Mouse (Mus musculus): ENCODE results near the gene Fbxl17. TPM values are rescaled to one million over a fixed set of nuclear protein-coding genes. Genes with fewer than 3 reads are reported as not detected.

The Fbxl17 gene
- polyA plus RNA-seq, 1 experiment, result 9.3 TPM

GRCm38 (mm10) chr17:63184844-63185504, 314.8 kb downstream of the Fbxl17 start:
- Histone ChIP-seq H3K4me2 (ENCODE audit: low read depth) (no peak overlapping the region), H3K36me3 (ENCODE audit: control insufficient read depth, insufficient read depth) (no peaks in the 10 kb centered on the region), H3K79me2 (ENCODE audit: control insufficient read depth, insufficient read depth) (no peaks in the 10 kb centered on the region), H3K4me3 (no peak overlapping the region), H3K27me3 (ENCODE audit: control insufficient read depth, insufficient read depth, insufficient read length) (no peaks in the 10 kb centered on the region), H3ac (ENCODE audit: control insufficient read depth, insufficient read length) (no peak overlapping the region)
- TF ChIP-seq POLR2AphosphoS2 (IDR thresholded peaks at IDR 0.05; ENCODE audit: insufficient read length, low read depth) (no peak), E2F4 (IDR thresholded peaks at IDR 0.05; ENCODE audit: insufficient read depth) (no peak), TCF12 (IDR thresholded peaks at IDR 0.05; ENCODE audit: insufficient read depth, poor library complexity, severe bottlenecking) (no peak), TCF3 (IDR thresholded peaks at IDR 0.05; ENCODE audit: insufficient read length, low read depth) (no peak), POLR2A (IDR thresholded peaks at IDR 0.05; ENCODE audit: insufficient read length, low read depth) (no peak), CEBPB (IDR thresholded peaks at IDR 0.05; ENCODE audit: insufficient read depth, poor library complexity, severe bottlenecking) (no peak), SRF (IDR thresholded peaks at IDR 0.05; ENCODE audit: control insufficient read depth, insufficient read length, low read depth) (no peak), MYOD1 (IDR thresholded peaks at IDR 0.05; ENCODE audit: control insufficient read depth in 1 of 3, insufficient read length in 2 of 3, low read depth in 2 of 3) (no peak), MAX (IDR thresholded peaks at IDR 0.05; ENCODE audit: low read depth) (no peak), MYOG (IDR thresholded peaks at IDR 0.05; ENCODE audit: control insufficient read depth in 1 of 3, insufficient read depth in 1 of 3, insufficient read length in 2 of 3, low read depth in 2 of 3) (no peak), USF1 (IDR thresholded peaks at IDR 0.05; ENCODE audit: low read depth) (no peak), REST (IDR thresholded peaks at IDR 0.05; ENCODE audit: insufficient read depth, insufficient read length) (no peak)

GRCm38 (mm10) chr17:63183431-63183830, 316.4 kb downstream of the Fbxl17 start:
- no peaks in the 10 kb centered on the region for H3K27me3 ChIP-seq (ENCODE audit: control insufficient read depth, insufficient read depth, insufficient read length)
- no peak overlapping the region for H3K4me3 ChIP-seq
- no peaks in the 10 kb centered on the region for H3K79me2 ChIP-seq (ENCODE audit: control insufficient read depth, insufficient read depth)
- no peak for TF ChIP-seq MYOD1 (IDR thresholded peaks at IDR 0.05; ENCODE audit: control insufficient read depth in 1 of 3, insufficient read length in 2 of 3, low read depth in 2 of 3)
- TF ChIP-seq USF1 (IDR thresholded peaks at IDR 0.05; ENCODE audit: low read depth), result no peak
- TF ChIP-seq SRF (IDR thresholded peaks at IDR 0.05; ENCODE audit: control insufficient read depth, insufficient read length, low read depth), result no peak
- TF ChIP-seq POLR2AphosphoS2 (IDR thresholded peaks at IDR 0.05; ENCODE audit: insufficient read length, low read depth), result no peak
- no peak for TF ChIP-seq TCF12 (IDR thresholded peaks at IDR 0.05; ENCODE audit: insufficient read depth, poor library complexity, severe bottlenecking)
- no peak for TF ChIP-seq REST (IDR thresholded peaks at IDR 0.05; ENCODE audit: insufficient read depth, insufficient read length)
- TF ChIP-seq POLR2A (IDR thresholded peaks at IDR 0.05; ENCODE audit: insufficient read length, low read depth), result no peak
- TF ChIP-seq MAX (IDR thresholded peaks at IDR 0.05; ENCODE audit: low read depth), result no peak
- TF ChIP-seq MYOG (IDR thresholded peaks at IDR 0.05; ENCODE audit: control insufficient read depth in 1 of 3, insufficient read depth in 1 of 3, insufficient read length in 2 of 3, low read depth in 2 of 3), result no peak
- no peak for TF ChIP-seq TCF3 (IDR thresholded peaks at IDR 0.05; ENCODE audit: insufficient read length, low read depth)
- TF ChIP-seq E2F4 (IDR thresholded peaks at IDR 0.05; ENCODE audit: insufficient read depth), result no peak
- TF ChIP-seq CEBPB (IDR thresholded peaks at IDR 0.05; ENCODE audit: insufficient read depth, poor library complexity, severe bottlenecking), result no peak
- H3K36me3 ChIP-seq (ENCODE audit: control insufficient read depth, insufficient read depth), result no peaks in the 10 kb centered on the region
- H3K4me2 ChIP-seq (ENCODE audit: low read depth), result no peak overlapping the region
- no peak overlapping the region for H3ac ChIP-seq (ENCODE audit: control insufficient read depth, insufficient read length)

GRCm38 (mm10) chr17:63181661-63182060, 318.2 kb downstream of the Fbxl17 start:
- no peaks in the 10 kb centered on the region for H3K36me3 ChIP-seq (ENCODE audit: control insufficient read depth, insufficient read depth)
- TF ChIP-seq SRF (IDR thresholded peaks at IDR 0.05; ENCODE audit: control insufficient read depth, insufficient read length, low read depth) (no peak), TCF12 (IDR thresholded peaks at IDR 0.05; ENCODE audit: insufficient read depth, poor library complexity, severe bottlenecking) (no peak), POLR2AphosphoS2 (IDR thresholded peaks at IDR 0.05; ENCODE audit: insufficient read length, low read depth) (no peak), MAX (IDR thresholded peaks at IDR 0.05; ENCODE audit: low read depth) (no peak), USF1 (IDR thresholded peaks at IDR 0.05; ENCODE audit: low read depth) (no peak), CEBPB (IDR thresholded peaks at IDR 0.05; ENCODE audit: insufficient read depth, poor library complexity, severe bottlenecking) (no peak), E2F4 (IDR thresholded peaks at IDR 0.05; ENCODE audit: insufficient read depth) (no peak), TCF3 (IDR thresholded peaks at IDR 0.05; ENCODE audit: insufficient read length, low read depth) (no peak), MYOG (IDR thresholded peaks at IDR 0.05; ENCODE audit: control insufficient read depth in 1 of 3, insufficient read depth in 1 of 3, insufficient read length in 2 of 3, low read depth in 2 of 3) (no peak), REST (IDR thresholded peaks at IDR 0.05; ENCODE audit: insufficient read depth, insufficient read length) (no peak), MYOD1 (IDR thresholded peaks at IDR 0.05; ENCODE audit: control insufficient read depth in 1 of 3, insufficient read length in 2 of 3, low read depth in 2 of 3) (no peak), POLR2A (IDR thresholded peaks at IDR 0.05; ENCODE audit: insufficient read length, low read depth) (no peak)
- no peaks in the 10 kb centered on the region for H3K79me2 ChIP-seq (ENCODE audit: control insufficient read depth, insufficient read depth)
- H3K4me2 ChIP-seq (ENCODE audit: low read depth), result no peak overlapping the region
- H3ac ChIP-seq (ENCODE audit: control insufficient read depth, insufficient read length), result no peak overlapping the region
- H3K4me3 ChIP-seq, result no peak overlapping the region
- H3K27me3 ChIP-seq (ENCODE audit: control insufficient read depth, insufficient read depth, insufficient read length), result no peaks in the 10 kb centered on the region

- H3K4me3 ChIP-seq, result no peak overlapping the region
- H3K27me3 ChIP-seq (ENCODE audit: control insufficient read depth, insufficient read depth, insufficient read length), result no peaks in the 10 kb centered on the region
- no peak overlapping the region for H3ac ChIP-seq (ENCODE audit: control insufficient read depth, insufficient read length)
- TF ChIP-seq USF1 (IDR thresholded peaks at IDR 0.05; ENCODE audit: low read depth) (no peak), POLR2AphosphoS2 (IDR thresholded peaks at IDR 0.05; ENCODE audit: insufficient read length, low read depth) (no peak), POLR2A (IDR thresholded peaks at IDR 0.05; ENCODE audit: insufficient read length, low read depth) (no peak), TCF3 (IDR thresholded peaks at IDR 0.05; ENCODE audit: insufficient read length, low read depth) (no peak), REST (IDR thresholded peaks at IDR 0.05; ENCODE audit: insufficient read depth, insufficient read length) (no peak), SRF (IDR thresholded peaks at IDR 0.05; ENCODE audit: control insufficient read depth, insufficient read length, low read depth) (no peak), MAX (IDR thresholded peaks at IDR 0.05; ENCODE audit: low read depth) (no peak), CEBPB (IDR thresholded peaks at IDR 0.05; ENCODE audit: insufficient read depth, poor library complexity, severe bottlenecking) (no peak), E2F4 (IDR thresholded peaks at IDR 0.05; ENCODE audit: insufficient read depth) (no peak), MYOG (IDR thresholded peaks at IDR 0.05; ENCODE audit: control insufficient read depth in 1 of 3, insufficient read depth in 1 of 3, insufficient read length in 2 of 3, low read depth in 2 of 3) (no peak), TCF12 (IDR thresholded peaks at IDR 0.05; ENCODE audit: insufficient read depth, poor library complexity, severe bottlenecking) (no peak), MYOD1 (IDR thresholded peaks at IDR 0.05; ENCODE audit: control insufficient read depth in 1 of 3, insufficient read length in 2 of 3, low read depth in 2 of 3) (no peak)
- no peak overlapping the region for H3K4me2 ChIP-seq (ENCODE audit: low read depth)
- H3K79me2 ChIP-seq (ENCODE audit: control insufficient read depth, insufficient read depth), result no peaks in the 10 kb centered on the region
- H3K36me3 ChIP-seq (ENCODE audit: control insufficient read depth, insufficient read depth), result no peaks in the 10 kb centered on the region
Observed at GRCm38 (mm10) chr17:63180042-63180441, 319.8 kb downstream of the Fbxl17 start.

All from myocyte (in vitro differentiated cells).